Mouse (Mus musculus): ENCODE data around the gene Rap1a. TPM values are rescaled to one million over a fixed set of nuclear protein-coding genes. Genes with fewer than 3 reads are reported as not detected.

Gene Rap1a
- polyA plus RNA-seq, 1 experiment from 2014 or later = 84.3 TPM

DNA sequence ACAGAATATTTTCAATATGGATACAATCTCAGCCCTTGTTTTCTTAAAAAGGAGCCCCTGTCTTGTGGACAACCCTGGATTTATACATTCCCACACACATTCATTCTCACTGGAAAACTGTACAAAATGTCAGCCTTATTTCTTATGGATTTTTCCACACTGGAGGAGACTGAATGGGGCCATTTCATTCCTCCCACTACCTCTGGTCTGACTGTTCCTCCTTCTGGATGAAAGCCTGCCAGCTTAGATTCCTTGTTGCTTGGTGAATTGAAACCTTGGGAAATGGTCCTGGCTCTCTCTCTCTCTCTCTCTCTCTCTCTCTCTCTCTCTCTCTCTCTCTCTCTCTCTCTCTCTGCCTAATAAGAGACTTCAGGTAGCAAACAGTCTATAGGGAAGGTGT is 88.3 kb downstream of the Rap1a start:
- Histone ChIP-seq H3K27me3 (ENCODE audit: control insufficient read depth, insufficient read depth, low read length) (no peaks in the 10 kb centered on the region; the same call in 1 of the 2 replicates), H3K9me3 (ENCODE audit: control insufficient read depth, low read length) (no peaks in the 10 kb centered on the region), H3K27ac (ENCODE audit: low read depth, low read length) (no peak overlapping the region), H3K9ac (ENCODE audit: low read length) (no peak overlapping the region), H3K4me2 (ENCODE audit: low read depth, low read length, severe bottlenecking) (no peak overlapping the region), H3K4me3 (ENCODE audit: low read depth, low read length) (no peak overlapping the region), H3K4me1 (replicated peaks; ENCODE audit: control insufficient read depth, insufficient read depth, low read length) (0 out of 2 replicates have a peak, but pooled peaks cover under 1% of the 10 kb centered on the region), H3K36me3 (ENCODE audit: control insufficient read depth, insufficient read depth, low read length) (no peaks in the 10 kb centered on the region)
- no peak for DNase-seq (ENCODE audit: low spot score)
- no peak for ATAC-seq (replicated peaks; ENCODE audit: low FRiP score)

GRCm38 (mm10) chr3:105711741-105712140 is 89.4 kb downstream of the Rap1a start:
- no peak overlapping the region for H3K4me2 ChIP-seq (ENCODE audit: low read depth, low read length, severe bottlenecking)
- H3K4me3 ChIP-seq (ENCODE audit: low read depth, low read length) = no peak overlapping the region
- H3K36me3 ChIP-seq (ENCODE audit: control insufficient read depth, insufficient read depth, low read length) = no peaks in the 10 kb centered on the region
- peaks cover under 1% of the 10 kb centered on the region for H3K27me3 ChIP-seq (ENCODE audit: control insufficient read depth, insufficient read depth, low read length)
- ATAC-seq (replicated peaks; ENCODE audit: low FRiP score) (no peak), DNase-seq (ENCODE audit: low spot score) (no peak)
- no peak overlapping the region for H3K9ac ChIP-seq (ENCODE audit: low read length)
- 74% methylated on average over 7 of the region's 7 CpGs for WGBS
- H3K27ac ChIP-seq (ENCODE audit: low read depth, low read length) = no peak overlapping the region
- no peaks in the 10 kb centered on the region for H3K9me3 ChIP-seq (ENCODE audit: control insufficient read depth, low read length)
- no peaks in the 10 kb centered on the region for H3K4me1 ChIP-seq (replicated peaks; ENCODE audit: control insufficient read depth, insufficient read depth, low read length)

DNA sequence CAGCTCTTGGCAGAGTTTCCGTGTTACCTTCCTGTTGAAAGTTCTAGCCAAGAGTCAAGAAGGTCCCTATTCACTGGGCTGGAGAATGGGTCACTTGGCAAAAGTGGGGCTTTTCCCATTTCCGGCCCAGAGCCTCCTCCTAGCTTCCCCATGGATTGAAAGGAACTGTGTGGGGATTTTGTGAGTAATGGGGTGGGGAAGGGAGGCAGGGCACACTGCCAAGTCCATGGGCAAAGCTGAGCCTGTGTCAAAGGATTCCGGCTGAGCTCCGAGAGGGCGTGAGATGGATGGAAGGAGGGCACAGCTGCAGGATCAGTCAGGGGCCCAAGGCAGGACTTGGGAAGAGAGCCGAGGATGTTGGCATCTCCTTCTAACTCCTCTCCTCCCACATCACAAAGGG is 90.9 kb downstream of the Rap1a start:
- DNase-seq (ENCODE audit: low spot score) = no peak
- Histone ChIP-seq H3K27ac (ENCODE audit: low read depth, low read length) (no peak overlapping the region), H3K4me1 (replicated peaks; ENCODE audit: control insufficient read depth, insufficient read depth, low read length) (no peaks in the 10 kb centered on the region), H3K27me3 (ENCODE audit: control insufficient read depth, insufficient read depth, low read length) (peaks cover 4% of the 10 kb centered on the region), H3K4me3 (ENCODE audit: low read depth, low read length) (no peak overlapping the region), H3K4me2 (ENCODE audit: low read depth, low read length, severe bottlenecking) (no peak overlapping the region), H3K9ac (ENCODE audit: low read length) (no peak overlapping the region), H3K36me3 (ENCODE audit: control insufficient read depth, insufficient read depth, low read length) (no peaks in the 10 kb centered on the region), H3K9me3 (ENCODE audit: control insufficient read depth, low read length) (no peaks in the 10 kb centered on the region)
- no peak for ATAC-seq (replicated peaks; ENCODE audit: low FRiP score)
- 79% methylated on average over 6 of the region's 6 CpGs for WGBS

DNA sequence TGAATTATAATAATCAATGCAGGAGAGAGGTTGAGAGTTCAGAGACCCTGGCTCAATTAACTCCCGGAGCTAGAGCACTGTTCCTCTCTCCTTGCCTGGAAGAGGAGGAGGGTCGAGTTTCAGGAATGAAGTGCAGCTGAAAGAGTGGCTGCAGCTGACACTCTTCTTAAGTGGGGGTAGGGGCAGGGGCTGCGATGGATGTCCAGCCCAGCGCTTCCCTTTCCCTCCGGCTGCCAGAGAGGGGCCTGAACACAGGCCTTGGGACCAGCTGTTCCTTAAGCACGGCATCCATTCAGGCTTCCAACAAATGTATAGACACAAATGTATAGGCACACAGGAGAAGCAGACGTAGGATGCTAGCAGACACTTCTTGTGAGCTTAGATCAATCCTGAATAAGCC is 93.5 kb downstream of the Rap1a start:
- DNase-seq (ENCODE audit: low spot score) = no peak
- no peaks in the 10 kb centered on the region for H3K9me3 ChIP-seq (ENCODE audit: control insufficient read depth, low read length)
- 0 out of 2 replicates have a peak overlapping the region, but pooled peaks have one; percentile 18 for H3K4me2 ChIP-seq (ENCODE audit: low read depth, low read length, severe bottlenecking)
- H3K4me3 ChIP-seq (ENCODE audit: low read depth, low read length) = no peak overlapping the region
- no peaks in the 10 kb centered on the region for H3K4me1 ChIP-seq (replicated peaks; ENCODE audit: control insufficient read depth, insufficient read depth, low read length)
- no peak overlapping the region for H3K27ac ChIP-seq (ENCODE audit: low read depth, low read length)
- H3K9ac ChIP-seq (ENCODE audit: low read length) = no peak overlapping the region
- ATAC-seq (replicated peaks; ENCODE audit: low FRiP score) = no peak
- peaks cover 7% of the 10 kb centered on the region for H3K27me3 ChIP-seq (ENCODE audit: control insufficient read depth, insufficient read depth, low read length)
- 10% methylated on average over 7 of the region's 7 CpGs for WGBS
- H3K36me3 ChIP-seq (ENCODE audit: control insufficient read depth, insufficient read depth, low read length) = no peaks in the 10 kb centered on the region

DNA sequence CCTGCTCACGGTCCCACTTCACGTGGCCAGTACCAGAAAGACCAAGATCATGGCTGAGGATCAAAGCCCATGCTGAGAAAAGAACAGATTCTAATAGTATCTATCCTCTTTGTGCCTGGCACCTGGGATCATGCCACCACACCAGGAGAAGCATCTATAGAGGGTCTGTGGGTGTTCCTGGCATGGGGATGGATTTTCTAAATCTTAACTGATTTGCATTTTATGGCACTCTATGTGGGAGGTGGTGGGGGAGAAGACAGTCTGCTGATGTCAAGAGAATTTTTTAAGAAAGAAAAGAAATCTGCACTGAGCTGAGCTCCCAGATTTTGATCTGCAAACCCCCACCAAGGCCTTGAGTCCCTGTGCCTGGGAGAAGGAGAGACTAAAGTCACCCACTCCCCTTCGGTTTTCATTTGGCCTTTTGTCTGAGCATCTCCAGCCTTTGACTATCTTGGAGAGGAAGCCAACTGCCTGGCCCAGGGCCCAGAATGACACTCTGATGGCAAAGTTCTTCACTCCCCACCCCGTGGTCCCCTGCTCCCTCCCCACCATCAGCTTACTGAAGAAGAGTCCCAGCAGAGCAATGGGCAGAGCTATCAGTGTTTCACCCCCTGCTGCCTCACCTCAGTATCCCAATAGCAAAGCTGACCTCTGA is 94.6 kb downstream of the Rap1a start:
- Histone ChIP-seq H3K27ac (ENCODE audit: low read depth, low read length) (no peak overlapping the region), H3K36me3 (ENCODE audit: control insufficient read depth, insufficient read depth, low read length) (no peaks in the 10 kb centered on the region), H3K4me2 (ENCODE audit: low read depth, low read length, severe bottlenecking) (peak overlapping the region; percentile 13), H3K9me3 (ENCODE audit: control insufficient read depth, low read length) (no peaks in the 10 kb centered on the region), H3K4me1 (replicated peaks; ENCODE audit: control insufficient read depth, insufficient read depth, low read length) (no peaks in the 10 kb centered on the region), H3K9ac (ENCODE audit: low read length) (no peak overlapping the region; the same call in 1 of the 2 replicates), H3K27me3 (ENCODE audit: control insufficient read depth, insufficient read depth, low read length) (peaks cover 7% of the 10 kb centered on the region), H3K4me3 (ENCODE audit: low read depth, low read length) (no peak overlapping the region)
- WGBS = 29% methylated on average over 4 of the region's 4 CpGs
- DNase-seq (ENCODE audit: low spot score) (no peak), ATAC-seq (replicated peaks; ENCODE audit: low FRiP score) (no peak)

- DNase-seq (ENCODE audit: low spot score) = no peak
- Histone ChIP-seq H3K9me3 (ENCODE audit: control insufficient read depth, low read length) (no peaks in the 10 kb centered on the region), H3K4me3 (ENCODE audit: low read depth, low read length) (peak overlapping the region; percentile 57), H3K4me2 (ENCODE audit: low read depth, low read length, severe bottlenecking) (peak overlapping the region; percentile 99), H3K27me3 (ENCODE audit: control insufficient read depth, insufficient read depth, low read length) (peaks cover 7% of the 10 kb centered on the region), H3K4me1 (replicated peaks; ENCODE audit: control insufficient read depth, insufficient read depth, low read length) (no peaks in the 10 kb centered on the region), H3K27ac (ENCODE audit: low read depth, low read length) (no peak overlapping the region), H3K36me3 (ENCODE audit: control insufficient read depth, insufficient read depth, low read length) (no peaks in the 10 kb centered on the region), H3K9ac (ENCODE audit: low read length) (peak overlapping the region; percentile 64)
- no peak for ATAC-seq (replicated peaks; ENCODE audit: low FRiP score)
- WGBS = 22% methylated on average over 3 of the region's 3 CpGs
These were observed 95.6 kb downstream of the Rap1a start for GRCm38 (mm10) chr3:105705561-105705960.

GRCm38 (mm10) chr3:105705061-105705549 is 96.0 kb downstream of the Rap1a start:
- no peaks in the 10 kb centered on the region for H3K4me1 ChIP-seq (replicated peaks; ENCODE audit: control insufficient read depth, insufficient read depth, low read length)
- peak overlapping the region; percentile 64 for H3K9ac ChIP-seq (ENCODE audit: low read length)
- no peak overlapping the region for H3K27ac ChIP-seq (ENCODE audit: low read depth, low read length)
- H3K36me3 ChIP-seq (ENCODE audit: control insufficient read depth, insufficient read depth, low read length) = no peaks in the 10 kb centered on the region
- DNase-seq (ENCODE audit: low spot score) (peak; percentile 68), ATAC-seq (replicated peaks; ENCODE audit: low FRiP score) (peak; percentile 58)
- H3K4me3 ChIP-seq (ENCODE audit: low read depth, low read length) = peak overlapping the region; percentile 57
- no peaks in the 10 kb centered on the region for H3K9me3 ChIP-seq (ENCODE audit: control insufficient read depth, low read length)
- H3K27me3 ChIP-seq (ENCODE audit: control insufficient read depth, insufficient read depth, low read length) = peaks cover 7% of the 10 kb centered on the region
- H3K4me2 ChIP-seq (ENCODE audit: low read depth, low read length, severe bottlenecking) = peak overlapping the region; percentile 99
- 0% methylated on average over 28 of the region's 28 CpGs for WGBS

- WGBS = 1% methylated on average over 41 of the region's 43 CpGs
- ATAC-seq (replicated peaks; ENCODE audit: low FRiP score) (peak; percentile 98), DNase-seq (ENCODE audit: low spot score) (peak; percentile 91)
- peak within 1 kb of the TSS; percentile 64 for H3K9ac ChIP-seq (ENCODE audit: low read length)
- peak within 1 kb of the TSS; percentile 99 for H3K4me2 ChIP-seq (ENCODE audit: low read depth, low read length, severe bottlenecking)
- H3K36me3 ChIP-seq (ENCODE audit: control insufficient read depth, insufficient read depth, low read length) = no peaks in the 10 kb centered on the region
- H3K4me1 ChIP-seq (replicated peaks; ENCODE audit: control insufficient read depth, insufficient read depth, low read length) = no peaks in the 10 kb centered on the region
- peak within 1 kb of the TSS; percentile 57 for H3K4me3 ChIP-seq (ENCODE audit: low read depth, low read length)
- H3K27ac ChIP-seq (ENCODE audit: low read depth, low read length) = no peak within 1 kb of the TSS
- H3K9me3 ChIP-seq (ENCODE audit: control insufficient read depth, low read length) = no peaks in the 10 kb centered on the region
- peaks cover 7% of the 10 kb centered on the region for H3K27me3 ChIP-seq (ENCODE audit: control insufficient read depth, insufficient read depth, low read length)
These were observed 96.8 kb downstream of the Rap1a start, which contains the start of gene Inka2 for GRCm38 (mm10) chr3:105704031-105705008. Gene Inka2, plus strand, starts transcription at chr3:105704599.

Measured in forebrain, embryonic 11.5 days (tissue).